Mouse (Mus musculus): Measurements from ENCODE around the gene Stxbp6. TPM values are rescaled to one million over a fixed set of nuclear protein-coding genes. Genes with fewer than 3 reads are reported as not detected.
A peak's percentile ranks its signal among the peaks of the same experiment; 100 is the strongest.

The Stxbp6 gene
- total RNA-seq, 2 experiments from 2014 or later: 9.5 to 11.8 TPM

DNA sequence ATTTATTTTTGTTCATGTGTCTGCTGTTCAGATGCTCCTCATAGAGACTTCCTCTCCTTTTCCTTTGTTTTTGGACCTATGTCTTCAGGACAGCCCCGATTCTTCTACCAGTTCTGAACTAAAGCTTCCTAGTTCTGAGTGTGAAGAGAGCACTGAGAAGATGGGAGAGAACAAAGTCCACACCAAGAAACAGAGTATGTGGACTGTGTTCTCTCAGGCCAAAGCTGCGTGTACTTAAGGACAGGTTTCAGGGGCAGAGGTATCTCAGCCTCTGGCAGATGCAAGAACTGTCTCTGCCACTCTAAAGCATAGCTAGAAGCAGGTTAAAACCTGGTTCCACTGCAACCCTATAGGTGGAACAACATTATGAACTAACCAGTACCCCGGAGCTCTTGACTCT is 151.2 kb downstream of the Stxbp6 start:
- DNase-seq (ENCODE audit: low spot score in 2 of 2): no peak

DNA sequence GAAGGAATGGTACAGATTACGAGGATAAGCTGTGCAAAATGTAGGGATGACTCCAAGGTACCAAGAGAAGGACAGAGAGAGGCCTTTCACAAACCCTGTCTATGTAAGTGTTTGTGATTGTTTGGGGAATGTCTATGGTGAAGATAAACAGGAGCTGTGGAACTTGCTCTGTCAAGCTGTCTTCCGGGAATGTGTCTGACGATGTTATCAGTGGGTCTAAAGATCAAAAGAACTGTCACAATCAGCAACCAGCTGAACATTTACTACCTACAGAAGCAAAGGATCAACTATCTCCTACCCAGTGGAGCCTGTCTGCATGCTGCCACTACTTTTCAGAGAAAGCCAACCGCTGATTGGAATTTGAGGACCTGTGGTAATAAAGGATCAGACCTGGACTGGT is 152.3 kb downstream of the Stxbp6 start:
- DNase-seq (ENCODE audit: low spot score in 2 of 2): no peak

DNA sequence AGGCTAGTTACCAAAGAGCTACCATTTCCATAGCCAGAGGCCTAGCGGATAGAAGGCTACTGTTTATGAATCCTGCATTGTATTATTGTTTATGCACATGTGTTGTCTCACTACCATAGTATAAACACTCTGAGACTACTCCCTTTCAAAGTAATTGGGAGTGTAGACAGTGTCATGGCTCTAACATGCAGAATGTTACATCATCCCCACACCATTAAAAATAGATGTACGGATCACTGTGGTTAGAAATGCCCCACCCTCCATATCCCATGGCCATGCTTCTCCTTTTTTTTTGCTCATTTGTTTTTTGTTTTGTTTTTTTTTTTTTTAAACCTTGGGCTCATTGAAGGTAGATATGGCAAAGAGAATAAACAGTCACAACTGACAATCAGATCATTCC is 154.9 kb downstream of the Stxbp6 start:
- DNase-seq (ENCODE audit: low spot score in 2 of 2): no peak

DNA sequence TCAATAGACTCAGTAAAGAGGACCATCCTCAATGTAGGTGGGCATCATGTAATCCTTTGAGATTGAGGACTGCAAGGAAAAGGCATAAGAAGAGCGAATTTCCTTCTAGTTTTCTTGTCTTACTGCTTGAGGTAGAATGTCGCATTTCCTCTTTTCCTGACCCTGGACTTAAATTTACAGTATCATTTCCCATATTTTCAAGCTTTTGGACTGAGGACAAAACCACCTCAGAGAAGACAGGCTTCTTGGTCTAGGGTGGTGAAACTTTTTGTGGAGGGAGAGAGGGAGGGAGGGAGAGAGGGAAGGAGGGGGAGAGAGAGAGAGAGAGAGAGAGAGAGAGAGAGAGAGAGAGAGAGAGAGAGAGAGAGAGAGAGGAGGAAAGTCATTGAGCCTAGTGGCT is 155.6 kb downstream of the Stxbp6 start:
- no peak for DNase-seq (ENCODE audit: low spot score in 2 of 2)

DNA sequence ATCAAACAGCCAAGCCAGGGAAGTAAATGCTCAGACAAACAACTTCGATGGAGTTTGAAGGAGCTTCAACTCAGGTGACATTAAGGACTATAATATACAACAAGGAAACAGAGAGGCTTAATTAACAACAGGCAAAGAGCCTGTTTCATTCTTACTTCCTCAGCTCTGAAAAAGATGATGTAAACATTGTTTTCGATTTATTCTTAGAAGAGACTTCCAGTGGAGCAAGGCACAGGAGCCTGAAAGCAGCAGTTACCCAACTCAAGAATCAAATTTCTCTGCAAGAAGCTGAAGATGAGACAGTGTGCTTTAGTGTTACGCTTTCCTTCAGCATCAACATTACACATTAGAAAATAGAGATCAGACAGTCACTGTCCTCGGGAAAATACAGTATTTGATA is 160.7 kb downstream of the Stxbp6 start:
- no peak for DNase-seq (ENCODE audit: low spot score in 2 of 2)

DNA sequence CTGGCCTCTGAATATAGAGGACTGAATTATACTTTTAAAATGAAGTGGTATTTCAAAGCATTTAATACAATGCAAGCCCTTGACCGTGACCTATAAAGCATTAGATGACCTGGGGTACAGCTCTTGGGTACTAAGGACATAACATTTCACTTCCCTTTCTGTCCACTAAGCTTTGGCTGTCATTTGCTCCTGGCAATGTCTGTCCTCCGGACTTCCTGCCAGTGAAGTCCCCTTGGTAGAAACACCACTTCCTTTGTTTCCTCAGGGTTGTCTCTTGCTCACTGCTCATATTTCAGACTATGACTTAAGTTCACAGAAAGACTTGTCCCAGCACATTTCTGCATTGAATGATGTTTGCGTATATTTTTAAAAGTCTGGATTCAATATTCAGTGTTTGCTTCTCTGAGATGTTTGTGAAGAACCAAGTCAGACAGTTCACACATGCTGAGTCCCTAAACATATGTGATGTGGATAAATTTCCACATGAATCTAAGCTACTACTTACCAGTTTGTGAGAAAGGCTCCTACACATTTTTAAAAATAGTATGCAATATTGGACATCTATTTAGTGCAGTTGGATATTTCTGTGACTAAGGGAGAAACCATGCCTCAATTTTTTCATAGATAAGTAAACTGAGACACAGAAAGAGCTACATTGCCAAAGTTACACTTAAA is 166.3 kb downstream of the Stxbp6 start:
- DNase-seq (ENCODE audit: low spot score in 2 of 2): no peak

DNA sequence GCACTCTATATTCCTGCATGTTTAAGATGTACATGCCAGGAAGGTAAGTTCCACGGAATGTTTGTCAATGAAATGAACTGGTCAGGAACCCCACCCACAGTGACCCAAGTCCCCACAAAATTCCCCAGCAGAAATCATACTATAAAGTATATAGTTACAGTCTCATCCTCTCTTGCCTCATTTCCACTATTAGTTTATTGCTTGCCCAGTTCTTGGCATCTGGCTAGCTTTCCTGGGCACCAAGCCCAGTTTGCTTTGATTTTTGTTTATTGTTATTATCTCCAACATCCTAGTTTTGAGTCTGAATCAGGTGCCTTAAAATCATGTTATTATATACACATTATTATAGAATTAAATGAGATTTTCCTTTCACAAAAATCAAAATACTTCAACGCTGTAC is 168.5 kb downstream of the Stxbp6 start:
- no peak for DNase-seq (ENCODE audit: low spot score in 2 of 2)

DNA sequence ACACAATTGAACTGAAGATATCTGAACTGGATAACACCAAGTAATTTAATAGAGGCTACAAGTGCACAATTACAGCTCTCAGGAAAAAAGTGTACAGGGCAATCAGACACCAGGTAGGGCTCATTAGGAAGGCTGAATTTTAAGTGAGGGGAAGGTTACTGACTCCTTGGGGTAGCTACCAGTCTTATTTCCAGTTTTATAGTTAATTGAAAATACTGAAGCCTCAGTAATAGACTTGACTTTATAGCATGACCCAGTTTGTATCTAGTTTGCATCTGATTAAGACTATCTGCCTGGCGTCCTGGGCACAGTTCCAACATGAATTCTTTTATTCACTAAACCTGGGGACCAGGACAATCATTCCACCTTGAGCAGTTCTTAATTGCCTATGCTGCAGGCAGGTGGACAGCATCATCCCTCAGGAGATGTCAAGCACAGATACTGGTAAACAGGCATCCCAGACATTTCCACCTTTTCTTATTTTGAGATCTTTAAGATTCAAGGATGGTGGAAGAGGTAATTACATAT is 171.2 kb downstream of the Stxbp6 start:
- no peak for DNase-seq (ENCODE audit: low spot score in 2 of 2)

DNA sequence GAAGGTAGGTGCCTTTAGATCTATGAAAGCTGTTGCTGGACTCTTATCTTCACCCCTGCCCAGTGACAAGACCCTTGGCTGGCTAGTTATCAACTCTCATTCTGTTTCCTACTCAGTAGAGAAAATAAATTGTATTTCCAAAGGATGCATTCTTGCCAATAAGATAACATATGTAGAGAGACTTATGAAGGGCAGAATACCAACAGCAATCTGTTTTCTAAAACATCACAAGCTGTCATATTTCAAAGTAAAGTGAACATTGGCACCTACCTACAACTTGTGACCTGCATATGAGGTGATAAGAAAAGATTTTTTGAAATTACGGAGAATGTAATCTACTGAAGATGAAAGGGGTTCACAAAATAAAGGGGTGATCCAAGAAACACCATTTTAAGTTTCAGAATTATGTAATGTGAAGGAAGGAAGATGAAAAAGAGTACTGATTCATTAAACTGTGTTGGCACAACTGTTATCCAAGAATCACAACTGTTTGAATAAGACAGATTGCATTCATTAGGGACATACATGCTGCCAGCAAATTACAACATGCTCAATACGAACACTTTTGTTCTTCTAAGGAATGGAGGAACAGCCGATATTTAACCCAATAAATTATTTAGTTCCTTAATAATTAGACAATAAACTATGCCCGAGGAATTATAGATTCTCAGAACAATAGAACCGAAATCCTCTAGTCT is 175.2 kb downstream of the Stxbp6 start:
- DNase-seq (ENCODE audit: low spot score in 2 of 2): no peak

DNA sequence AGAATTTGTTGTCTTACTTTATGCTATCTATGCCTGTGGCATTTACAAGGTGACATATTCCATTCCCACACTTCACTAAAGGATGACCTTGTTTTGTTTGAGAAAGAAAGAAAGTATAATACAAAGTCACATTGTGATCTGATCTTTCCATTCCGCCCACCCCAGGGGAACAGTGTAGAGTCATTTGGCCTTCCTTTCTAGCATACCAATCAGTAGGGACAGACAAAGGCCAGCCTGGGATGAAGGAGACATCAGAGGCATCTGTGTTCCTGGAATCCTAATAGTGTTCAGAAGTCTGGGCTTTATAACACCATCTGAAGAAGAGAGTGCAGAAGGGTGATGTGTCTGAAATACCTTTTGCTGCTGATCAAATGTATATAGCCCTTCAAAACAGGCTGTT is 178.0 kb downstream of the Stxbp6 start:
- DNase-seq (ENCODE audit: low spot score in 2 of 2): no peak

DNA sequence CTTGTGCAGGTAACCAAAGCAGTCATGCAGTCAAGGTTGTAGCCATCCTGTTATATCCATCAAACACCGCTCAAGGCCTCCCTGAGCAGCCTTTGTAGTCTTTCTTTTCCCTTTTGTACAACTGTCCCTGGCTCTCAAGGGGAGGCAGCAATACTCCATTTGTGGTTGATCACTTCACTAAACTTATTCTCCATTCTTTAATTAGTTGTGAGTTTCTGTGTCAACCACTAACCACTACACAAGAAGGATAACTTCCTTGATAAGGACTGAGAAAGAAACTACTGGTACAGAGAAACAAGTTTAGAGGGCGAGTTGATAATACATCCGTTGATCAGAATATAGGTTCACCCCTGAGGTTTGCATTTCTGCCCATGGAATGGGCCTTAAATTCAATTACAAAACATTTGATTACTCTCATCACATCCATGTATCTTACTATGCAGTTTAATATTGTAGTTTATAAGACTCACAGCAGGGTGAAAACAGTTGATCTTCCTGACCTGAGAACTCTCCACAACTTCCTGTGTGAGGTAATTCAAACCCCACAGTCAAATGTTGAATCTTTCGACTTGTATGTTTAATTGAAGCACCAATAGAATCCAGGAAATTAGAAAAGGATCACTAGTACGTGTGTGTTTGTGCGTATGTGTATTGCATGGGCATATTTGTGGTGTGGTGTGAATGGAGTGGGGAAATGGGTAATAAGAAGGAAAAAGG is 184.7 kb downstream of the Stxbp6 start:
- DNase-seq (ENCODE audit: low spot score in 2 of 2): no peak

DNA sequence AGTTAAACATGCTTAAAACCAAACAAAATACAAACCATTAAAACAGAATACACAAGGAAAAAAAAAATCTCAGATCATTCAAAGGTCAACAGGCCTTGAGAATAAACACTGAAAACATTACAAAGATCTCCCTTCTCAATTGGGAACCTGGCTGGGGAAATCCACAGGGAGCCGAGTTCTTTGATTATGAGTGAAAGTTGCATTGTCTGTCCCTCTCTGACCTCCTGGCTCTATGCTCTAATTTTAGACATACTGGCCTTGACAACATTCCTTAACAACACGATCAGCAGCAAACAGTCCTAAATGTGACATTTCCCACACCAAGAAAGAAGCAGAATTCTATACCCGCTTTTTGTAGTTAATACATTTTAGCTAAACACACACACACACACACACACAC is 187.7 kb downstream of the Stxbp6 start:
- DNase-seq (ENCODE audit: low spot score in 2 of 2): no peak

DNA sequence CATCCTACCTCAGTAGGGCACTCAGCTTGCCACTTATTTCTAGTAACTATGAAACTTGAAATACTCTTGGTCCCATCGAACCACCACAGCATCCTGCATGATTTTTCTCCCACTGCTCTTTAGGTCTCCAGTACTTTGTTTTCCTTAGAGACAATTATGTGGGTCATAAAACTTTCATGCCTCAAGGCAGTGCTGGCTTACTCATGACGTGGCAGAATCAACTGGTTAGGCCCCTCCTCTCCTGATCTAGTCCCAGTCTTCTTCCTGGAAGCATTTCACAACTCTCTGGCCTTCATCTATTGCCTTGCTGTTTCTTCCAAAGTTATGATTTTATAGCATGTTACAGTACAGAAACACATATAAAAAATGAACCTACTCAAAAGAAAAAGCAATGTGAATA is 201.8 kb downstream of the Stxbp6 start:
- no peak for DNase-seq (ENCODE audit: low spot score in 2 of 2)

DNA sequence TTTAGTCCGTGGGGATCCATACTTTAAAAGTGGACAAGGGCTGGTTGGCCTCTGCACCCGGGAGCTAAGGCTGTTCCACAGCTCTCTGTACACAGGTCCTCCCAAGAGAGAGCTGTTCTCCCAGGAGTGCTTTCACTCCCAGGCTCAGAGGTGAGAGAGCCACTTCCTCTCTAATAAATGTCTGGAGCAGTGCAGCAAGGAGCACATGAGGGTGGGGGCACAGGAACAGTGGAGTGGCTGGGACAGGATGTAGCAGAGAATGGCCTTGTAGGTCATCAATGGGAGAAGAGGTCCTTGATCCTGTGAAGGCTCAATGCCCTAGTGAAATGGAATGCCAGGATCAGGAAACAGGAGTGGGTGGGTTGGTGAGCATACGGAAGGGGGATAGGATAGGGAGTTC is 209.1 kb downstream of the Stxbp6 start:
- DNase-seq (ENCODE audit: low spot score in 2 of 2): no peak

DNA sequence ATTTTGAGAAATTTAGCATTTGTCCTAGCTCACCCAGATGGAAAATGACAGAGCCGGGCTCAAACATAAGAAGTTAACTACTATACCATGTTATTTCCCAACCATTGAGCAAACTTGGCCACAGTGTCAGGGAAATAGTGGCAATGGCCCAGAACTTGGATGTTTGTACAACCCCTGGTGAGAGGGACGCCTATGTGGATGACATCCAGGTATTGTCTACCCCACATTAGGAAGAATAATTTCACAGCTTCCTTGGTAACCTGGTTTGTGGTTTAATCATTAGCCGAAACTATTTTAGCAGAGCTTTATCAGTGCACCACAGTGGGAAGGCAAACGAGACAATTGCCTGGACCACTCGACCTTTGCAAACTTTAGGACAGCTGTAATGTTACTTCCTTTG is 215.1 kb downstream of the Stxbp6 start:
- DNase-seq (ENCODE audit: low spot score in 2 of 2): no peak

DNA sequence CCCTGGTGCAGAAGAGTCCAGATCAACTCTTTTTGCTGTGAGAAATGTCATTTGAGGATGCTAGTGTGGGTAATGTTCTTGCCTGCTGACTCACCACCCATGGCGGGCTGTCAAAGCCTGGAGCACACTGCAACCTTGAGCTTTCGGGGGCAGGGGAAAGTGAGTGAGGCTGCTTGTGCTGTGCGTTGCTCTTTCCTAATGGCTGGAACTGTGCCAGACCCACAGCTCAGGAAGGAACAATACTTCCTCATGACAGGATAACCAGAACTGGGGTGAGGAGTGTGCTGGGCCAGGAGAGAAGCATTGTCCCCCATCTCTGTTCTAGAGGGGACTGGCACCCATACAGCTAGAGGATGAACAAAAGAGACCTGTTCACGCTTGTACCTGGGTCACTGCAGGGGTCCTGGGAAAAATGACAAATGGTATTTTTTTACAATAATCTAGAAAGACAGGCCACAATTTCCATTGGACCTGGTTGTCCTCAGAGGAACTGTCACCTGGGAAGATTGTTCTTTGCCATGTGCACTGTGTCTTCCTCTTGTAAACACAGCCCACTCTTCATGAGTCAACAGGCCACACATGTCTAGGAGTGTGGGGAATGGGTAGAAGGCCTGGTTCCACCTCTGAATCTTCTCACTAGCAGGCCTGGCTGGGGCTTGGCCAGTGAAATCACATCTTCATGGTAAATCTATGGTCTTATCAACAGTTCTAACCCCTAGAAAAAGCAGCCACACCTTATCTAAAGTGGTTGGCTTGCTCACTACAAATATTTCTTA is 216.2 kb downstream of the Stxbp6 start:
- DNase-seq (ENCODE audit: low spot score in 2 of 2): peak; percentile 57 to 71

DNA sequence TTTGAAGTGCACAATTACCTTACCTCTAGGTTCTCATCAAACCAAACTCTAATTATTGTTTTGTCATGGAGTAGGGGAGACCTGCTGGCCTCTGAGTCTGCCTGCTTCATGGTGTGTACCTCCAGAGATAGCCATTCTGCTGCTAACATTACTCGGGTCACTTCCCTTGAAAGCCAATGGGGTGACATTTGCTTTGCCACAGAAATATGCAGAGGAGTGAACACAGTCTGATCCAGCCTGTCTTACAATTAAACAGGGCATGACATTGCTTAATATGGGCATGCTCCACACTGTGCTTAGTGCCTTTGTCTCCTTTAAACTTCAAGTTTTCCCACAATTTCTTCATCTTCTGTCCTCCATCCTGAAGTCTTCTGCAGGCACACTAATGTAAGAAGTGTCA is 222.5 kb downstream of the Stxbp6 start:
- no peak for DNase-seq (ENCODE audit: low spot score in 2 of 2)

DNA sequence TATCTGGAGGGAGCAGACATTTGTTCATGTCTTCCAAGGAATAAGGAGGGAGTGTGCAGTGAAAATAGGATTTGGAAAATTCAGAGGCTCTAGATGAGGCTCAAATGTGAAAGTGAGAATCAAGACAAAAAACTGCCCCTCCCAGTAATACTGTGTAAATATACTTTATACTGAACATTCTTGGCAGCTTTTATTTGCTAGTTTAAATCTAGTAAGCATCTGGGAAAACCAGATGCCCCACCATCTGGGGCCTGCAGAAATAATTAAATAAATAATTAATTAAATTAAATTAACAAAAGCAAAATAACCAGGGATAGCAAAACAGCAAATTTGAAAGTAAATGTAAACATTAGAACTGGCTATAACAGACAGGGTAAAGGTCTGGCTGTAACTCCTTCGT is 224.0 kb downstream of the Stxbp6 start:
- no peak for DNase-seq (ENCODE audit: low spot score in 2 of 2)

DNA sequence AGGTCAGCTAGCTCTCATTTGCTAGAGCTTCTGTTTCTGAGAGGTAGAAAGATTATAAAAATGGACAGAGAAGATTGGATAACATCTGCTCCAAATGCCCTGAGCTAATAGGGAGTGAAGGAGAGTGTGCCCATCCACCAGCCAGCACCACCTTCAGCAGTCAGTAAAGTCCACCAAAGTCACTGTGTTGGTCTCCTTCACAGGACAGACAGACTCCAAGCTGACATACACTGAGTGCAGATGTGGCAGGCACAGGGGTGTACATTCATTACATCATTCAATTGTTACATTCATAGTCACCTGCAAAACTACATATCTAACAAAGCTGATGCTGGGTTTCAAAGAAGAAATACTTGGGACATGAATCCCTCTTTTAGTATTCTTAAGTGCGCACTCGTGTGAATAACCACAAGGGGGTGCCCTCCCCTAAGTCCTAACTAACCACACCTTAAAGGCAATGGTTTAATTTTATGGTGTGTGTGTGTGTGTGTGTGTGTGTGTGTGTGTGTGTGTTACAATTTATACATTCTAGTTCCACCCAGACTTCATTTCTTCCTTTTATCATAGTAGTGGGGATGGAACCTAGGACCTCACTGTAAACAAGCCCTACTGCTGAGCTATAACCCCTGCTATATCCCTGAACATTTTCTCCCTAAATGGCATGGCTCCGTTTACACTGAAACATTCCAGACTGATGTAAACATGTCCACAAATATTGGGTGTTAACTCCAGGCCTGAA is 225.9 kb downstream of the Stxbp6 start:
- DNase-seq (ENCODE audit: low spot score in 2 of 2): peak; percentile 27 to 37

DNA sequence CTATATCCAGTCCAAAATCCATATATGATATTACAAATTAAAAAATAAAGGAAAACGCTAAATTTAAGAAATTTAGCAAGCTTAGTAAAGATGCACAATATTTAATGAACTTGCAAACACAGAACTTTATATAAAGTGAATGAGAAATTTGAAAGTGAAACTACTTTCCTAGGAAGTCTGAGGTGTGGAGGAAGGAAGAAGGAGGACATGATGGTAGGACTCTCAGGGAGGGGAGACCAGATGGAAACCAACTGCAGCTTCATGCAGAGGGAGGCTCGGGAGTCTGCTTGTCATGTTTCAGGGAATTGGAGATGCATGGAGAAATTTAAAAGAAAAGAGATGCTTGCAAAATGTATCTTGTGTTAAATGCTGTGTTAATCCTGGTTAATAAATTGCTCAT is 233.9 kb downstream of the Stxbp6 start:
- DNase-seq (ENCODE audit: low spot score in 2 of 2): no peak
